Mouse (Mus musculus) layer of hippocampus, adult 8-10 months (tissue): ENCODE data around the gene Patl2. TPM values are rescaled to one million over a fixed set of nuclear protein-coding genes. Genes with fewer than 3 reads are reported as not detected.
"Not testable (repeated sequence)": the region's sequence is repeated elsewhere in the genome, so short reads cannot be mapped to it uniquely, and the experiment has no call there.

ENCODE experiments used
- DNase-seq, 2 experiments: peaks; one replicate each; pipeline ENCODE4 v3.0.0; 2022; ENCODE audit warnings: low spot score in 2 of 2
- total RNA-seq, 4 experiments: library from RNA; stranded (reverse); gene quantifications; 2 replicates each; pipeline ENCODE4 v1.2.4; 2022

The Patl2 gene
- total RNA-seq, 4 experiments from 2014 or later: 0.23 to 0.29 TPM; not detected in 2

DNA sequence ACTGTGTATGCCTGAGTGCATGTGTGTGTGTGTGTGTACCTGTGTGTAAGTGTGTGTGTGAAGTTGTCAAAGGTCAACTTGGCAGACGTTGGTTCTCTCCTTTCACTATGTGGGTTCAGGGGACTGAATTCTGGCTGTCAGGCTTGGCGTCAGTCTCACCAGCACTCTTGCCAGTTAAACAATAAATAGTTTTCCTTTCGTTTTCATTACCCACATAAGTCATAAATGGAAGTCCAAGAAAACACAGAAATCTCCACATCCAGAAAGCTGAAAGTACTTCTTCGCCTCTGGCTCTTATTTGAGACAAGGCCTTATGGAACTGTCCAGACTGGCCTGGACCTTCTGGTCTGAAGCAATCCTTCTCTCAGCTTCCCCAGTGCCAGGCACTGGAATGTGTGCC lies 40.2 kb downstream of the Patl2 start:
- no peak for DNase-seq

DNA sequence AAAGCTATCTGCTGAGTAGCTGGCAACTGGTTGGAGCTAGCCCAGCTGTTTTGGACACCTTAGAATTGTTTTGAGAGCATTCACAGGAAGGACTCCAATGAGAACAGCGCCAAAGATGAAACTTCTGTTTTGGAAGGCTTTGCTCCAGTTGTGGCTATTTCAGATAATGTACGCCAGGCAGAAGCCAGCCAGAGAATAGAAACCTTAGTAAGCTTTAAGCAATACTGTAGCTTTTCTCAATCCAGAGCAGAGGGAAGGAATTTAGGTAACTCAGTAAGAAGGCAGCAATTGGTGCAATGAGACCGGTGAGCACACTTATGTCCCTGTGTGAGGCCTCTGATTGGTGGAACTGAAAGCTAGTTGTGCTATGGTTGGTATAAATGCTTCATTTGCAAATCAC lies 42.9 kb downstream of the Patl2 start:
- no peak for DNase-seq

DNA sequence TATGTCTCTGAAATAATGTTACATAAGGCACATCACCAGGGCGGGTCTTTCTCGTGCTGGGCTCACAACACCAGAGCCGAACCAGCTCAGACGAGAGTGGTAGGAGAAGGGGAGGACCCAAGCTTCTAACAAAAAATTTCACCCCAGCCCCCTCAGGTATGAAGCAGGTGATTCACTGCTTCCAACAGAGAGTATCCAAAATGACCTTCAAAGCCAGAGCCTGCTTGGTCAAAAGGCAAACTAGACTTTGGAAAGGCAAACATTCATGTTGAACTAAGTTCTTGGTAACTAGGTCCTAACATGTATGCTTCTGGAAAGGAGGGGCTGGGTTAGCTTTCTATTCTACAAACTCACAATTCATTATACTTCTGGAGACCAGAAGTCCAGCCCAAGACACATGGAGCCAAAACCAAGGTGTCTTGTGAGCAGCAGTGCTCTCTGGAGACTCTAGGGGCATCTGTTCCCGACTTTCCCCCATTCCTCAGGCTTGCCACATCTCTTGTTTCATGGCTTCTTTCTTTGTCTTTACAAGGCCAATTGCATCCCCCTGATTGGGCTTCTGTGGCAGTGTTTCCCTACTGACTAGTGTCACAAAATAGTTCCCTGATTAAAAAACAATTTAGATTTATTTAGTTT lies 44.5 kb downstream of the Patl2 start:
- no peak for DNase-seq

DNA sequence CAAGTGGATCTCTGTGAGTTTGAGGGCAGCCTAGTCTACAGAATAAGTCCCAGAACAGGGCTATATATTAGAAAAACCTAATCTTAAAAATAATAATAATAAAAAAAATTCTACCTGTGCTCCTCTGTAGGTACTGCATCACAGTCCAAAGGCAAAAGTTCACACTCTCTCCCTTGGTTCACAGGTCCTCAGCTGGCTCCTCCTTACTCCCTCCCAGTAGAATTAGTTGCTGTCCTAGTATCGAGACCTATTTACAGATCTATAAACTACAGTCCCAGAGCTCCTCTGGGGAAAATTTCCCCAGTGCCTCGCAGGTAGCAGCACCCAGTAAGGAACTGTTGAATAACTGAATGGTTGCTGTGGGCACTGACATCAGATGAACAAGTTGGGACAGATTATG lies 45.2 kb downstream of the Patl2 start:
- no peak for DNase-seq

DNA sequence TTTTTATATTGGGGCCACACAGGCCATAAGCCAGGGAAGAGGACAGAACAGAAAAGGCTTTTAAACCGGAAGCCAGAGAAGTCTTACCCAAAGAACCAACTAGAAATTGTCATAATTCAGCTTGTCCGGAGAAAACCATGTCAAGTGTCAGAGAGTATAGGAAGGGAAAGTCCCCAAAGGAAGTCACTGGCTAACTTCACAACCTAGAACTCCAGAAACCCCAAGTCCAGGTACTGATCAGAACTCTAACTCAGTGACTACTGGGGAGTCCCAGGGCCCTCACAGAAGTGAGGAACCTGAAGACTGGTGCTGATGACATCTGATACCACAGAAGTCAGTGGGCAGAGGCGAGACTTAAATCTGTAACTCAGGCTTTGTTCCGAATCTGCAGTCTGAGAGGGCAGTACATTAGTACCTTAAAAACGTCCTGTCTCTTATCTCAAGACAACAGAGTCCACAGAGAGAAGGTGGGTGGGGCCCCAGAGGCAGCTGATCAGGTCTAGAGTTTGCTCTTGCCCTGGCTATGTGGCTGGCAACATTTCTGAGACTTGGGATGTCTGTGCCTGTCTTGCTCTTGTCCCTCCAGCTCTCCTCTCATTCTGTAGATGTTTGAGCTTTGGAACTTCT lies 48.0 kb downstream of the Patl2 start:
- DNase-seq: no peak

DNA sequence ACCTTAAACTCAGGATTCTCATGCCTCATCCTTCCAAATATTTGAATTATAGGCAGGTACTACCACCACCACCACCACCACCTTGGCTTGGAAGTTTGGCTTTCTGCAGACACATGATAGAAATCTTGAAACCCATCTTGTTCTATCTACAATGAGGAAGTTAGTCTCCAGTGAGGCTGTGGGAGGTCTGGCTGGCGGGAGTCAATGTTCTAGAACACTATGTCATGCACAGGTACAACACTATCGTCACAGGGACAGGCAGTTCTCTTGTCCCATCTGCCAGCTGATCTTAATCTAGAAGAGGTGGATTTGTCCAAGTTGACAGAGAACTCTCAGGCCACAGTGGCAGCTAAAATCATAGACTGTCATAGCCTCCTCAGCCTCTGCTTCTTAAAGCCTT lies 53.4 kb downstream of the Patl2 start:
- no peak for DNase-seq

DNA sequence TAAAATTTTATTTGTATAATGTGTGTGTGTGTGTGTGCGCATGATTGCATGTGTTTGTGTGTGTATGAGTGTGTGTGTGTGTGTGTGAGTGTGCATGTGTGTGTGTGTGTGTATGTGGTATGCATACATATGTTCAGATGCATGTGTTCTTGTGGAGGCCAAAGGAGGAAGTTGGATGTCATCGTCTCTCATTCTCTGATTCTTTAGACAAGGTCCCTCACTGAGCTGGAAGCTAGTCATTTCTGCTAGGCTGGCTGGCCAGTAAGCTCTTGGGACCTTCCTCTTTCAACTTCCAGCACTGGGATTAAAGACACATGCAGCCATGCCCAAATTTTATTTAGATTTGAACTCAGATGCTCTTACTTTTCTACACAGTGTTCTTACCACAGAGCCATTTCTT lies 53.9 kb downstream of the Patl2 start:
- DNase-seq: no peak

DNA sequence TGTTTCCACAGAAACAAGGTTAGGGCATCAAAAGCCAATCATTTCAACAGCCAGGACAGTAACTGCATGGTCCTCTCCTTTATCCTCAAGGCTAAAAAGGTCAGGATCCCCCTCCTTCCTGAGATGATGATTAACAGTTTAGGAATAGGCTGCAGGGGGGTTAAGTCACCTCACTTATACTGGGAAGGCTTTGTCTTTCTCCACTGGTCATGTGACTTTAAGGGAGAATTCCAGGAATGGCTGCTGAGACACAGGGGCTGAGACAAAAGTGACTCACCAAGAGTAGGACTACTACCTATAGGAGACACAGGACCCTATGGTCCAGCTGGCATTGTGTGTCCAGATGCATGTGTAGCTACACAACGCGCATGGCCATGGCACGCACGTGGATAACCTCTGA lies 58.4 kb downstream of the Patl2 start:
- no peak for DNase-seq

DNA sequence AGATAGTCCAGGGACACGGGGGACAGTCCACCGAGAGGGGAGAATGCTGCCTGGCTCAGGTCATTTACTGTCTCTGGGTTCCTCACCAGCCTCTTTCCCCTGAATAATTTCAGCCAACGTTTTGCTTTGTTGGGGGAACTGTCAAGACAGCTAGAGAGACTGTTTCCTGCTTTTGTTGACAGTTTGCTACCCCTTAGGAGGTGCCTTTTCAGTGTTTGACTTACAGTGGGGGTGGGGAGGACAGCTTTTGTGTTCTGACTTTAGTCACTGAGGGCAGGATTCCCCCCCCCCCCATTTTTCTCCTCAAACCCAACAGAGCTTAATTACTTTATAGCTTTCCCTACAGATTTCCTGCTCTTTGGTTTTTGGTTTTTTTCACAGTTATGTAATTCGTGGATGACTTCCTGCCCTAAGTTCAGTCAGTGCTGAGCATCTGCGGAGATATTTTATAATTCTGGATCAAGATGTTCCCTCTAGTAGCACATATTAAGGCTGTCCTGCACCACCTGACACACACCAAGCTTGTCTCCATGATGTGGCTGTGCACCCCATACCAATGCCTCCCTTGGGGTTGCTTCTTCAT lies 59.1 kb downstream of the Patl2 start:
- DNase-seq: no peak

DNA sequence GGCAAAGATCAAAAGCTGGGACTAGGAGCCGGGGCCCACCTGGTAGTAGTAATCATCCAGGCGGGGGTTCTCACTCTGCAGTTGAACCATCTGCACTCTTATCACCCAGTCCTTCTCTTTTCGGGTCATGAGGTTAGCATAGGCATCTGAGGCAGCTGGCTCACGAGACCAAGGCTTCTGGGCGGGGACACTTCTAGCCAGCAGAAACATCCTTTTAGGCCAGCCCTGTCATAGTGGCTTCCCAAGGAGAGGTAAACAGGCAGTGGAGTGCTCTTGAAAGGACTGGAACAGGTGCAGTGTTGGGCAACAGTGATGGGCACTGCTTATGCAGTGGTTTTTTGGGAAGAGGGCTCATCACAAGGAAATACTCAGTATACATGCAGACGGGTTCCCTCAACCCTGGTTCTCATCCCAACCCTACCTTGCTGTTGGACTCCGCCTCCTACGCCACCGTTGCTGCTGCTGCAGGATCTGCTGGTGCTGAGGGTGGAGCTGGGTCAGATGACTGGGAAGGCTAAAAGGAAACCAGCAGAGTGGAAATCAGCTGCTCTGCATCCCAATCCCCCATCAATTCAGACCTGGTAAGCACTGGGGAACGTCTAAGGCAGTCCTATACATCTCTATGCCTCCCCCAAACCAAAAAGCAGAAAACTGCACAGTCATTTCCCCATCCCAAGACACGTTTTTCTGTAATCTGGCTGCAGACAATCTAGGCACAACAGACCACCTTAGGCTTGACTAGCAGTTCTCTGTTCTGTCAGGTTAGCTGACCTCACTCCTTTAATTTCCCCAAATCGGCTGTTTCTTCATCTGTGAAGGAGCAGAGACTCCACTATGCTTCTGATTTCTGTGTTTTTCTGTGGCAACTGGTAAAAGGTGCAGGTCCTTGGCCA lies 60.1 kb downstream of the Patl2 start:
- DNase-seq: no peak

DNA sequence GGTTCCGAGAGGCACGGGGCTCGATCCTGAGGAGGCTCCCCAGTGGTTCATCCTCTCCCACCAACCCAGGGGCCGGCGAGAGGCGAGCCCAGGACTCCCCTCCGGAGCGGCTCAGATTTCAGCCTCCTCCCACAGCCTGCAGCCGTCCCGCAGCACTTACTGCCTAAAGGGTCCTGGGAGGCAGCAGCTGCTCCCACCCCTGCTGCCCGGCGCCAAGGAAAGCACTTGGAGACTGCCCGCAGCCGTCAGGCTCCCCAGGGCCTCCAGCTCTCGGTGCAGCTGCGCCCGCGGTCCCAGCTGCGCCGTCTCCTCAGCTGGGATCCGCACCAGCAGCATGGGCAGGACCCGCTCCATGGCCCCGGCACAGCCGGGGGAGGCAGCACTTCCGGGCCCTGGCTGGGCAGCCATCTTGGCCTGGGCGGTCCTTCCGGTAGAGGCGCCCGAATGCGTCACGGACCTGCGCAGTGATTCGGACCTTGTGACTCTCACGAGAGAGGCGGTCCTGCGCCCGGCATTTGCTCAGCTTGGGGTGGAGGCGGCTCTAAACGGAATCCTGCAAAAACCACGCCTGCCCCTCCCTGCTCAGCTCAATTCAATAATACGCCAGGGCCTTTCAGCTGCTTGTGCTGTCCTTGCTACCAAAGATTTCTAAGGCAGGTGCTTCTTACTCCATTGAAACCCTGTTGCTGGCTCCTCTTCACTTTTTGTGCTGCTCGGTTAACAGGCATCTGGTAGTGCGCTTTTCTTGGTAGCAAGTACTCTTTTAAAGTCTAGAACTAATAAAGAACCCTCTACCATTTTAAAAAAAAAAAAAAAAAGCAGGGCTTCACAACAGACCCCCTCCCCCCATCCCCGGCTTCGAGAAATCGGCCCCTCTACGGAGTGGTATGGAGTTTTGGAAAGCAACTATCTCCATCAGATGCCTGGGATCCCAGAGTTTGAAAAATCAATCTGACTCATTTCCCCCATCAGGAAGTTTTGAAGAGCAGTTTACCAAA lies 67.7 kb downstream of the Patl2 start, which contains the start of gene Spg11:
Spg11 (minus strand) TSS at position 426 of the 998 bp plus-strand sequence.
- DNase-seq: peak; percentile 97 to 98

DNA sequence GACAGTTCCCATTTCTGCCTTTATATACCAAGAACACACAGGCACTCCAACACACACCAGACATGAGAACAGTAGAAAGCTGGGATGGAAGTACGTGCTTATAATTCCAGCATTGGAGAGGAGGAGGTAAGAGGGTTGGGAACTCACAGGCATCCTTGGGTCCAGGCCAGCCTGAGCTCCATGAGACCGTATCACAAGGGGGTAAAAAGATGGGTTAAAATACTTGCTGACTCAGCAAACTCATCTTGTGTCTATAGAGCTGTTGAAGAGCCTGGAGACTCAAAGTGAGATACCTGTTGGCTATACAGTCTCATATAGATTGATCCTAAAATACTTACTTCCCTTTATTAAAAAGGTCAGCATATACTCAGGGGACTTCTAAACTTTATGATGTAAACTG lies 69.1 kb downstream of the Patl2 start:
- DNase-seq: no peak

DNA sequence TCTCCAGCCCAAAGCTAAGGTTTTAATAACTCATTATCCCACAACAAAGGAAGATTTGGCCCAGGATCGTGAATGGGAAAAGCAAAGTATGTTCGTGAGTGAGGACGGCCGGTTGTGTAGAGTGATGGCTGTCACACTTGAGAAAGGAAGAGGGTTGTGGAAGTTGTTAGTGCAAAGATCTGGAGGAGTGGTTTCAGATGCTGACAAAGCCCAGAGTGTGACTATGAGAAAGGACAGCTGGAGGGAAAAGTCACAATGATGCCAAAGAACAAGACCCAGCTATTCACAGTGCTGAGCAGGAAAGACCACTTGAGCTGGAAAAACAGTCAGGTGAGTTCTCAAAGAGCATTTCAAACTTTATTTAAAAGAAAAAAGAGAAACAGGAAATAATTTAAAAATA lies 76.3 kb downstream of the Patl2 start:
- DNase-seq: no peak

DNA sequence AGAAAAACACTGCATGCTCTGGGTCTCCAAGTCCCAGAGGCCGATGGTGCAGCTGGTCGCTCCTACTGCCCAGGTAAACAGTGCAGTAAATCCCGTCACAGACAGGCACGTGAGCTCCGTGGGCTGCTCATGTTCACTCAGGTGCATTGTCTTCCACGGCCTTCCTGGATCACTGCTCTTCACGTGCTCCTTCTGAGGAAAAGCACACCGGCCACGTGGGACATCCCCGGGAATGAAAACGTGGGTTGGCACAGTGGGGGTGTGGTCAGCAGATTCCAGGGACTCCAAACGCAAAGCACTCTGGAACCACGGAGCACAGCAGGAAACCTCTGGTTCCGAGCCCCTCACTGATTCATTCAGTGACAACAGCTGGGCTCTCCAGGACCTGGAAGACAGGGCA lies 77.9 kb downstream of the Patl2 start:
- DNase-seq: no peak

DNA sequence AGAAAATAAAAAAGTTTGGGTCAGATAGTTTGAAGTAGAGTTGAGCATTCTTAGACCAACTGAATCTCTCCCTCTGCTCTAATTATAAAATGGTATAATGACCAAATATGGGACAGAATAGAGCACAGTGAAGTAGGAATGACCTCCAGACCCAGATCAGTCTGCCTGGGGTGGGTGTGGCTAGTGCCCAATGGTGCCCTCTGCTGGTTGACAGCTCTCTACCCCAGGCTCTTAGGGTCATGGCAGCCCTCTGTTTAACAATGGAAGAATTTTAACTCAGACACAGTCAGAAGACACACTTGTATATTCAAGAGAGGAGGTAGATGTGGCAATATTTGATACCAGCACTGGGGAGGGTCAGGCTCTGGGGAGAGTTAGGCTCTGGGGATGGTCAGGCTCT lies 83.9 kb downstream of the Patl2 start:
- DNase-seq: no peak

DNA sequence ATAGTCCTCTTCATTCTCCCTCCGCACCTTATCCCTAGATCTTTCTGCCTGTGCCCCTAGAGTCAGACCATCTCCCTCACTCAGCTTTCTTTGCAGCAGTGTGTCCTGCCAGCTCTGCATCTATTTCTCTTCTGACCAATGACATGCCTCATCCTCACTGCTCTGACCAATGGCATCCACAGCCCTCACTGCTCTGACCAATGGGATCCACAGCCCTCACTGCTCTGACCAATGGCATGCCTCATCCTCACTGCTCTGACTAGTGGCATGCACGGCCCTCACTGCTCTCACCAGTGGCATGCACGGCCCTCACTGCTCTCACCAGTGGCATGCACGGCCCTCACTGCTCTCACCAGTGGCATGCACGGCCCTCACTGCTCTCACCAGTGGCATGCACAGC lies 88.3 kb downstream of the Patl2 start:
- DNase-seq: not testable (repeated sequence)

DNA sequence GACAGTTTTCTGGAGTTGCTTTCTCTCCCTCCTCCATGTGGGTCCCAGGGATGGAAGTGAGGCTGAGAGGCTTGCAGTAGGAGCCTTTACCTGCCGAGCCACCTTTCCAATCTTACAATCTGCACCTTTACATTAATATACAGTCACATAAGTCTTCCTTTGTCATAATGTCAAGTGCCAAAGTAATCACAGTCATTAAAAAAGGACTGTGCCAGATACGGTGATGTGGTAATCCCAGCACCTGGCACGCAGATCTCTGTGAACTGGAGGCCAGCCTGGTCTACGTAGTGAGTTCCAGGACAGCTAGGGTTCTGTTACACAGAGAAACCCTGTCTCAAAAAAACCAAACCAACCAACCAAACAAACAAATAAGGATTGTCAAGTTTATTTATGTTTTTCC lies 92.1 kb downstream of the Patl2 start:
- no peak for DNase-seq

DNA sequence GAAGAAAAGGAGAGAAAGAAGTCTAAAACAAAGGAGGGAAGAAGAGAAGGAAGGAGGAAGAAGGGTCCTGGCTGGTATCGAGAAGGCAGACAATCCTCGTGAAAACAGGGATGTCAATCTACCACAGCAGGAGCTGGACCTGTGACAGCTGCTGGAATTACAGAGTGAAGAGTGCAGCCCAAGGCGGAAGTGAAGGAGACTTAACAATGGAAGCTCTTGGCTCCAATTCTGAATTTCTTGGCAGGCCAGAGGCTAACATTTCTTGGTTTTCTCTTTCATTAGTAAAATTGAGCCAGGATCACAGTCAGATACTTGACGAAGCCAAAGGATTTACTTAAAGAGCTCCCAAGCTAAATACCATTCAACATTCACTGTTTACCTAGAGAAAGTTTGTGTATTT lies 99.5 kb downstream of the Patl2 start:
- DNase-seq: no peak

DNA sequence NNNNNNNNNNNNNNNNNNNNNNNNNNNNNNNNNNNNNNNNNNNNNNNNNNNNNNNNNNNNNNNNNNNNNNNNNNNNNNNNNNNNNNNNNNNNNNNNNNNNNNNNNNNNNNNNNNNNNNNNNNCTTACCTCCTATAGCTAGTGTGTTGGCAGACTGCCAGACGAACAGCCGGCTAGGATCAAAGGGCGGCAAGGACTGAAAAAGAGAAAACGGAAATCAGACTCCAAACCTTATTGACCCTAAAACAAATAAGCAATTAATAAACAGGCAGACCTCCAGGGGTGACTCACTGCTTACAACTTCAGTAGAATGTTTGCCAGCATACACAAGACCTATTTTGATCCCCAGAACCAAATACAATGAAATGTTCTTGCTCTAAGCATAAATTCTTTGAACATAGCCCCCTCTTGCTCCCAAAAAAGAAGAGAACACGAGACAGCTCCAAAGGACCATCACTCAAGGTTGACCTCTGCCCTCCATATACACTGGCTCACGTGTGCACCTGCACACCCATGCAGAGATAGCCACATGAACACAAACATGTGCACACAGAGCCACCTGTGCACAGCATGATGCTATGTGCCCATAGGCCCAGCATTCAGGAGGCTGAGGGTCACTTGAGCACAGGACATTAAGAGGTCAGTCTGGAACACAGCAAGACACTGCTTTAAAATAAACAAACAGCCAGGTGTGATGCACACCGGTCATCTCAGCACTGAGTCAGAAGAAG lies 104.1 kb downstream of the Patl2 start:
- DNase-seq: no peak
